Mouse (Mus musculus): ENCODE results near the gene Aspdh.

DNA sequence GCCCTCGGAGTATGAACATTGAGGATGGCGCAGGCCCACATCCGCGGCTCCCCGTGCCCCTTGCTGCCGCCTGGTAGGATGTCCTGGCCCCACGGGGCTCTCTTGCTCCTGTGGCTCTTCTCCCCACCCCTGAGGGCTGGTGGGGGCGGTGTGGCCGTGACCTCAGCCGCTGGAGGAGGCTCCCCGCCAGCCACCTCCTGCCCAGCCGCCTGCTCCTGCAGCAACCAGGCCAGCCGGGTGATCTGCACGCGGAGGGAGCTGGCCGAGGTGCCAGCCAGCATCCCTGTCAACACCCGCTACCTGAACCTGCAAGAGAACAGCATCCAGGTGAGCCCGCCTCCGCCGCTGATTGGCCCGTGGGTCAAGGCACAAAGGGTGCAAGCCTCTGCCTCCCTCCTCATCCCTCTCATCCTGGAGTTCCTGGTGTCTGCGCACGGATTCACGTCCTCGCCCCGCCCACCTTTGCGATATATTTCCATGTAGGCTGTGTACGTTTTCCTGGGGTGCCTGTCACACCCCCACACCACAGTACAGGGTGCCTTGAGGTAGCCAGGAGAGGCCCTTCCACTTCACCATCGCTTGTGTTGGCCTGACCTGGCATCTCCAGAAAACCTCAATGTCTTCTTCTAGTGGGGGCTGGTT, 20.2 kb upstream of the Aspdh start:
- TF ChIP-seq POLR2A (IDR thresholded peaks at IDR 0.05; ENCODE audit: low read depth, low read length) (no peak), CTCF (IDR thresholded peaks at IDR 0.05; ENCODE audit: borderline replicate concordance, insufficient read depth, low read length) (no peak)

Measured in embryonic fibroblast, embryonic 13.5 days (primary cell).